Mouse (Mus musculus) neural tube, embryonic 12.5 days (tissue): ENCODE measurements around the gene Artn. TPM values are rescaled to one million over a fixed set of nuclear protein-coding genes. Genes with fewer than 3 reads are reported as not detected.

Experiments
- ATAC-seq: fragments of 200-750 bp; cut with Nextera tagmentation; 2 replicates; pipeline ENCODE4 v1.8.0; 2017; ENCODE audit warnings: low read depth, mild to moderate bottlenecking, moderate TSS enrichment, moderate library complexity; ENCODE audit not compliant: low FRiP score
- H3K27ac ChIP-seq: fragments of 300-500 bp; sonication (generic); 2 replicates; pipeline ENCODE4 v1.5.1; 2016
- H3K27me3 ChIP-seq: fragments of 300-500 bp; sonication (generic); replicated peaks from 2 replicates; pipeline ENCODE4 v1.6.1; 2016; ENCODE audit warnings: mild to moderate bottlenecking
- H3K36me3 ChIP-seq: fragments of 300-500 bp; sonication (generic); 2 replicates; pipeline ENCODE4 v1.6.1; 2016; ENCODE audit warnings: mild to moderate bottlenecking
- H3K4me1 ChIP-seq: fragments of 300-500 bp; sonication (generic); 2 replicates; pipeline ENCODE4 v1.6.1; 2016
- H3K4me2 ChIP-seq: fragments of 300-500 bp; sonication (generic); replicated peaks from 2 replicates; pipeline ENCODE4 v1.6.1; 2016; ENCODE audit warnings: mild to moderate bottlenecking
- H3K4me3 ChIP-seq: fragments of 300-500 bp; sonication (generic); 2 replicates; pipeline ENCODE4 v1.5.1; 2016
- H3K9ac ChIP-seq: fragments of 300-500 bp; sonication (generic); 2 replicates; pipeline ENCODE4 v1.6.1; 2016; ENCODE audit warnings: mild to moderate bottlenecking
- H3K9me3 ChIP-seq: fragments of 300-500 bp; sonication (generic); 2 replicates; pipeline ENCODE4 v1.6.1; 2016; ENCODE audit warnings: mild to moderate bottlenecking
- WGBS: fragments of 180-500 bp; shearing (Covaris S2); methylation state at CpG from one replicate; pipeline ENCODE4 v1.1.7; 2016; 5-methylcytosine and 5-hydroxymethylcytosine counted together
- polyA plus RNA-seq: library from polyadenylated mRNA; unstranded; fragments of >200 nt; fragmentation: Nextera tagmentation; extraction: Ambion mirVana; gene quantifications from 2 replicates; pipeline ENCODE4 v1.2.1, GENCODE M21; 2016

The Artn gene
- polyA plus RNA-seq, 1 experiment from 2014 or later = 1.3 TPM

- peaks cover 6% of the 10 kb centered on the region for H3K36me3 ChIP-seq
- WGBS = 3% methylated on average over 5 of the region's 5 CpGs
- no peak overlapping the region for H3K27ac ChIP-seq
- no peak overlapping the region for H3K4me2 ChIP-seq
- H3K9me3 ChIP-seq = no peaks in the 10 kb centered on the region
- no peak overlapping the region for H3K9ac ChIP-seq
- H3K27me3 ChIP-seq = no peaks in the 10 kb centered on the region
- H3K4me1 ChIP-seq = peaks cover 14% of the 10 kb centered on the region
- ATAC-seq = peak; percentile 44; the same call in 1 of the 2 replicates
- no peak overlapping the region for H3K4me3 ChIP-seq
These were observed 13.8 kb upstream of the Artn start for GRCm38 (mm10) chr4:117943317-117943716.

DNA sequence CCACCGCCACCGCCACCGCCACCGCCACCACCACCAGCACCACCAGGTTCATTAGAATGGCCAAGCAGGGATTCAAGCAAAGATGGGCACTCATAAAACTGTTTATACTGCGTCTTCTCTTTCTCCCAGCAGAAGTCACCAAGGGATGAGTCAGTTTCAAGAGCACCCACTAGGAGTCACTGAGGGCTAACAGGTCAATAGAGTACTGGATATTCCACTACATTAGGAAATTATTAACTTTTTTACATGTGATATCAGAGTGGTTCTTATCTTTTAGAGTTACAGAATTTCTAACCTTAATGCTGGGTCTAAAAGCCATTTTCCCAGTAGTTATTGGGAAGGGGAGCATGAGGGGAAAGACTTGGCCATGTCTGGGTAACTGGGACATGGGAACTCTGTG is 7.4 kb upstream of the Artn start:
- H3K27me3 ChIP-seq = no peaks in the 10 kb centered on the region
- WGBS = 98% methylated on average over 5 of the region's 5 CpGs
- no peak overlapping the region for H3K4me3 ChIP-seq
- H3K36me3 ChIP-seq = peaks cover 6% of the 10 kb centered on the region
- no peak for ATAC-seq
- no peaks in the 10 kb centered on the region for H3K4me1 ChIP-seq
- no peak overlapping the region for H3K27ac ChIP-seq
- H3K9me3 ChIP-seq = no peaks in the 10 kb centered on the region
- H3K9ac ChIP-seq = no peak overlapping the region
- H3K4me2 ChIP-seq = no peak overlapping the region

- H3K36me3 ChIP-seq = no peaks in the 10 kb centered on the region; the same call in 1 of the 2 replicates
- peaks cover 16% of the 10 kb centered on the region for H3K27me3 ChIP-seq
- H3K27ac ChIP-seq = no peak overlapping the region
- no peak for ATAC-seq
- WGBS = 91% methylated on average over 4 of the region's 4 CpGs
- no peak overlapping the region for H3K4me2 ChIP-seq
- peaks cover 10% of the 10 kb centered on the region for H3K4me1 ChIP-seq
- H3K4me3 ChIP-seq = no peak overlapping the region
- no peak overlapping the region for H3K9ac ChIP-seq
- H3K9me3 ChIP-seq = no peaks in the 10 kb centered on the region
These were observed 4.5 kb upstream of the Artn start for GRCm38 (mm10) chr4:117934081-117934480.

- H3K9ac ChIP-seq = no peak overlapping the region
- ATAC-seq = no peak
- peaks cover 16% of the 10 kb centered on the region for H3K4me1 ChIP-seq
- WGBS = 90% methylated on average over 5 of the region's 5 CpGs
- peaks cover 24% of the 10 kb centered on the region for H3K27me3 ChIP-seq
- H3K4me3 ChIP-seq = no peak overlapping the region
- H3K27ac ChIP-seq = no peak overlapping the region
- H3K9me3 ChIP-seq = no peaks in the 10 kb centered on the region
- no peaks in the 10 kb centered on the region; the same call in 1 of the 2 replicates for H3K36me3 ChIP-seq
- H3K4me2 ChIP-seq = no peak overlapping the region
These were observed 3.7 kb upstream of the Artn start for GRCm38 (mm10) chr4:117933248-117933647.

DNA sequence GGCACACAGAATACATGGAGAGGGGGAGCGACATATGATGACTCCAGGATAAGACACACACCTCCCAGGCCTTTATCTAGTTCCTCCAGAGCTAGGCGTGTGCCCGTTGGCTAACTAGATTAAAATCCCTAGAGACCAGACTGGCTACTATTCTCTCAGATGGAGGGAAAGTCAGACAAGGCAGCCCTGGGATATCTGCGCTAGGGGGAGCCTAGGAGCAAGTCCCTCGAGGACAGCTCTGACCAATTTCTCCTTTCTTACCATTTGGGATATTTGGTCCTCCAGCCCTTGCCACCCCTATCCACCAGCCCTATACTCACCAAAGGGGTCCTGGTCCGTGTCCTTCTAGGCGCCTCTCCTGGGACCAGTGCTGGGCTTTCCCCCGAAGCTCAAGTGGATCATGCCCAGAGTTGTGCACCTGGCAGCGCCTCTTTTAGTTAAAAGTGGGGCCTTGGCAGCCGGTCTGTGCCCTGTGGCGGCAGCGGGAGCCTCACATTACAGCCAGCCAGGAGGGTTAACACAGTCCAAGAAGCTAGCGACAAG is 793 bp downstream of the Artn start:
- no peak; the same call in 1 of the 2 replicates for ATAC-seq
- 0 out of 2 replicates have a peak overlapping the region, but pooled peaks have one; percentile 5 for H3K9ac ChIP-seq
- peak overlapping the region; percentile 62 for H3K4me2 ChIP-seq
- H3K36me3 ChIP-seq = no peaks in the 10 kb centered on the region; the same call in 1 of the 2 replicates
- H3K4me3 ChIP-seq = no peak overlapping the region
- no peaks in the 10 kb centered on the region for H3K9me3 ChIP-seq
- H3K27me3 ChIP-seq = peaks cover 55% of the 10 kb centered on the region
- no peak overlapping the region for H3K27ac ChIP-seq
- 4% methylated on average over 13 of the region's 13 CpGs for WGBS
- H3K4me1 ChIP-seq = peaks cover 34% of the 10 kb centered on the region

DNA sequence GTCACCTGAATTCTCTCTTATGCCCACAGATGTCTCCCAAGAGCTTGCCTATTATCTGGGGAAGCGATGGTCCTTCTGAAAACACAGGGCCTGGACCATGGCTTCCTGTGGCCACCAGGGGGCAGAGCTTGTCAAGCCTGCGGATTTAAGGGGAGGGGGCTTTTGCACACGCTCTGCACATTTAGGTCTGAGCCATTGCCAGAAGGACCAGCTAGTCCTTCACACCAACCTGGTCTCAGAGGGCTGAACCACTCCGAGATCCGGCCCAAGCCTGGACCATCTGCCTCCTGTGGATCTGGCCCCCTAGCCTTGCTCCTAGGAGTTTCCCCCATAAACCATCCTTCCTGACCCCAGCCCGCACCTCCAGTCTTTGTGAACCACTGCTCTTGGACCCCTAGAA is 1.3 kb downstream of the Artn start:
- Histone ChIP-seq H3K9ac (no peak overlapping the region), H3K4me3 (no peak overlapping the region), H3K4me2 (peak overlapping the region; percentile 62), H3K27me3 (peaks cover 55% of the 10 kb centered on the region), H3K36me3 (no peaks in the 10 kb centered on the region; the same call in 1 of the 2 replicates), H3K4me1 (peaks cover 34% of the 10 kb centered on the region), H3K9me3 (no peaks in the 10 kb centered on the region), H3K27ac (no peak overlapping the region)
- ATAC-seq = peak; percentile 35; the same call in 1 of the 2 replicates
- 16% methylated on average over 6 of the region's 6 CpGs for WGBS

- Histone ChIP-seq H3K36me3 (no peaks in the 10 kb centered on the region), H3K9ac (peak overlapping the region; percentile 60), H3K9me3 (no peaks in the 10 kb centered on the region), H3K4me3 (peak overlapping the region; percentile 46), H3K4me1 (peaks cover 34% of the 10 kb centered on the region), H3K27me3 (peaks cover 63% of the 10 kb centered on the region), H3K4me2 (peak overlapping the region; percentile 84), H3K27ac (no peak overlapping the region; the same call in 1 of the 2 replicates)
- 1% methylated on average over 71 of the region's 71 CpGs for WGBS
- ATAC-seq = peak; percentile 55
These were observed 2.7 kb downstream of the Artn start for GRCm38 (mm10) chr4:117926545-117927482.

- peaks cover 33% of the 10 kb centered on the region for H3K4me1 ChIP-seq
- ATAC-seq = no peak
- H3K27me3 ChIP-seq = peaks cover 56% of the 10 kb centered on the region
- H3K36me3 ChIP-seq = no peaks in the 10 kb centered on the region
- no peak overlapping the region for H3K9ac ChIP-seq
- H3K27ac ChIP-seq = no peak overlapping the region
- H3K4me2 ChIP-seq = no peak overlapping the region
- whole genome bisulfite sequencing = 75% methylated on average over 5 of the region's 6 CpGs
- H3K9me3 ChIP-seq = no peaks in the 10 kb centered on the region
- H3K4me3 ChIP-seq = no peak overlapping the region
These were observed 4.6 kb downstream of the Artn start for GRCm38 (mm10) chr4:117924916-117925315.

GRCm38 (mm10) chr4:117923450-117923849 is 6.1 kb downstream of the Artn start:
- 64% methylated on average over 2 of the region's 2 CpGs for WGBS
- no peak for ATAC-seq
- H3K4me3 ChIP-seq = no peak overlapping the region
- H3K27ac ChIP-seq = no peak overlapping the region
- no peaks in the 10 kb centered on the region for H3K9me3 ChIP-seq
- no peak overlapping the region for H3K4me2 ChIP-seq
- H3K4me1 ChIP-seq = peaks cover 19% of the 10 kb centered on the region
- no peak overlapping the region for H3K9ac ChIP-seq
- no peaks in the 10 kb centered on the region for H3K36me3 ChIP-seq
- peaks cover 42% of the 10 kb centered on the region for H3K27me3 ChIP-seq

- Histone ChIP-seq H3K36me3 (no peaks in the 10 kb centered on the region), H3K9ac (no peak overlapping the region), H3K27ac (no peak overlapping the region), H3K9me3 (no peaks in the 10 kb centered on the region), H3K4me1 (peaks cover 2% of the 10 kb centered on the region), H3K27me3 (peaks cover 21% of the 10 kb centered on the region), H3K4me2 (no peak overlapping the region), H3K4me3 (no peak overlapping the region)
- WGBS = 91% methylated on average over 2 of the region's 2 CpGs
- no peak for ATAC-seq
These were observed 8.2 kb downstream of the Artn start for GRCm38 (mm10) chr4:117921358-117921757.

- H3K4me3 ChIP-seq = no peak overlapping the region
- 87% methylated on average over 5 of the region's 5 CpGs for WGBS
- H3K9ac ChIP-seq = no peak overlapping the region
- no peaks in the 10 kb centered on the region for H3K36me3 ChIP-seq
- peaks cover 8% of the 10 kb centered on the region; the same call in 1 of the 2 replicates for H3K27me3 ChIP-seq
- H3K9me3 ChIP-seq = no peaks in the 10 kb centered on the region
- no peak for ATAC-seq
- H3K27ac ChIP-seq = no peak overlapping the region
- no peak overlapping the region for H3K4me2 ChIP-seq
- peaks cover 11% of the 10 kb centered on the region for H3K4me1 ChIP-seq
These were observed 10.8 kb downstream of the Artn start for GRCm38 (mm10) chr4:117918762-117919161.

DNA sequence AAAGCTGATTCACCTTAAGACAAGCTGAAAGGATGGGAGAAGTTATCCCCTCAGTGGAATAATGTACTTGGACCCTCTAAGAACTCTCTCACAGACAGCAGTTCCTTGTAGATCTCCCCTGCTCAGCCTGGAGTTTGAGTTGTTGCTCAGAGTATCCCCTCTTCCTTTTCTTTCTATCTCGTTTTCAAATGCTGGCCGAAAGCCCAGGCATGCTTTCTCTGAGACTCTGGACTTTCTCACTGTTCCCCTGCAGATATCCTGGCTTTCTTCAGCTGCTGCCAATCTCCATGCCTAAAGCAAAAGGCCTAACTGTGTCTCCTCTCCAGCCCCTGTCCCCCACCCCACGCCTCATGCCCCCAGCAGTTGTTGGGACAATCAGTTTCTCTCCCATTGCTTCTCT is 11.3 kb downstream of the Artn start:
- no peak overlapping the region for H3K9ac ChIP-seq
- H3K4me1 ChIP-seq = peaks cover 16% of the 10 kb centered on the region
- no peak overlapping the region for H3K4me3 ChIP-seq
- H3K27ac ChIP-seq = no peak overlapping the region
- no peak for ATAC-seq
- WGBS = 87% methylated on average over 3 of the region's 3 CpGs
- H3K36me3 ChIP-seq = no peaks in the 10 kb centered on the region
- H3K9me3 ChIP-seq = no peaks in the 10 kb centered on the region
- peaks cover 8% of the 10 kb centered on the region; the same call in 1 of the 2 replicates for H3K27me3 ChIP-seq
- no peak overlapping the region for H3K4me2 ChIP-seq
